Mouse (Mus musculus): Measurements from ENCODE around the gene Ttc26. TPM values are rescaled to one million over a fixed set of nuclear protein-coding genes. Genes with fewer than 3 reads are reported as not detected.
"Not testable (repeated sequence)": the region's sequence is repeated elsewhere in the genome, so short reads cannot be mapped to it uniquely, and the experiment has no call there.

Gene Ttc26
- polyA plus RNA-seq, 1 experiment from 2014 or later = 13.4 TPM

GRCm38 (mm10) chr6:38353811-38354722 lies 27.2 kb upstream of the Ttc26 start, which contains the start of gene Zc3hav1:
TSS of gene Zc3hav1 (minus strand) at chr6:38354603.
- H3K4me2 ChIP-seq (ENCODE audit: low read depth, severe bottlenecking) = peak within 1 kb of the TSS; percentile 58
- DNase-seq (ENCODE audit: low spot score) (peak; percentile 75), ATAC-seq (ENCODE audit: insufficient number of reproducible peaks, low FRiP score, low TSS enrichment, low read depth) (peak; percentile 54; the same call in 1 of the 2 replicates)
- no peaks in the 10 kb centered on the region for H3K36me3 ChIP-seq (ENCODE audit: control insufficient read depth, insufficient read depth, low read length)
- no peaks in the 10 kb centered on the region for H3K9me3 ChIP-seq (ENCODE audit: control insufficient read depth, low read length)
- peak within 1 kb of the TSS; percentile 22; the same call in 1 of the 2 replicates for H3K9ac ChIP-seq (ENCODE audit: low read length)
- no peaks in the 10 kb centered on the region for H3K4me1 ChIP-seq (ENCODE audit: control insufficient read depth, insufficient read depth, low read length)
- WGBS = under 1% methylated on average over 87 of the region's 87 CpGs
- no peak within 1 kb of the TSS for H3K27ac ChIP-seq (replicated peaks; ENCODE audit: low read depth, low read length)
- H3K27me3 ChIP-seq (ENCODE audit: control insufficient read depth, insufficient read depth, low read length) = peaks cover 51% of the 10 kb centered on the region
- peak within 1 kb of the TSS; percentile 47 for H3K4me3 ChIP-seq (ENCODE audit: low read depth, low read length)

- H3K27ac ChIP-seq (replicated peaks; ENCODE audit: low read depth, low read length) = no peak overlapping the region
- H3K4me3 ChIP-seq (ENCODE audit: low read depth, low read length) = peak overlapping the region; percentile 47
- peaks cover 51% of the 10 kb centered on the region for H3K27me3 ChIP-seq (ENCODE audit: control insufficient read depth, insufficient read depth, low read length)
- H3K9ac ChIP-seq (ENCODE audit: low read length) = no peak overlapping the region
- H3K9me3 ChIP-seq (ENCODE audit: control insufficient read depth, low read length) = no peaks in the 10 kb centered on the region
- 1% methylated on average over 20 of the region's 20 CpGs for WGBS
- no peaks in the 10 kb centered on the region for H3K4me1 ChIP-seq (ENCODE audit: control insufficient read depth, insufficient read depth, low read length)
- DNase-seq (ENCODE audit: low spot score) (no peak), ATAC-seq (ENCODE audit: insufficient number of reproducible peaks, low FRiP score, low TSS enrichment, low read depth) (no peak)
- H3K36me3 ChIP-seq (ENCODE audit: control insufficient read depth, insufficient read depth, low read length) = no peaks in the 10 kb centered on the region
- H3K4me2 ChIP-seq (ENCODE audit: low read depth, severe bottlenecking) = peak overlapping the region; percentile 58
Measured at GRCm38 (mm10) chr6:38354723-38355353, 26.4 kb upstream of the Ttc26 start.

- Histone ChIP-seq H3K27ac (replicated peaks; ENCODE audit: low read depth, low read length) (no peak overlapping the region), H3K4me3 (ENCODE audit: low read depth, low read length) (no peak overlapping the region), H3K9ac (ENCODE audit: low read length) (no peak overlapping the region), H3K4me2 (ENCODE audit: low read depth, severe bottlenecking) (no peak overlapping the region), H3K36me3 (ENCODE audit: control insufficient read depth, insufficient read depth, low read length) (no peaks in the 10 kb centered on the region), H3K4me1 (ENCODE audit: control insufficient read depth, insufficient read depth, low read length) (no peaks in the 10 kb centered on the region), H3K27me3 (ENCODE audit: control insufficient read depth, insufficient read depth, low read length) (peaks cover 51% of the 10 kb centered on the region), H3K9me3 (ENCODE audit: control insufficient read depth, low read length) (no peaks in the 10 kb centered on the region)
- no peak for ATAC-seq (ENCODE audit: insufficient number of reproducible peaks, low FRiP score, low TSS enrichment, low read depth)
- DNase-seq (ENCODE audit: low spot score) = no peak
- under 1% methylated on average over 8 of the region's 8 CpGs for WGBS
Measured at GRCm38 (mm10) chr6:38355354-38355823, 25.9 kb upstream of the Ttc26 start.

DNA sequence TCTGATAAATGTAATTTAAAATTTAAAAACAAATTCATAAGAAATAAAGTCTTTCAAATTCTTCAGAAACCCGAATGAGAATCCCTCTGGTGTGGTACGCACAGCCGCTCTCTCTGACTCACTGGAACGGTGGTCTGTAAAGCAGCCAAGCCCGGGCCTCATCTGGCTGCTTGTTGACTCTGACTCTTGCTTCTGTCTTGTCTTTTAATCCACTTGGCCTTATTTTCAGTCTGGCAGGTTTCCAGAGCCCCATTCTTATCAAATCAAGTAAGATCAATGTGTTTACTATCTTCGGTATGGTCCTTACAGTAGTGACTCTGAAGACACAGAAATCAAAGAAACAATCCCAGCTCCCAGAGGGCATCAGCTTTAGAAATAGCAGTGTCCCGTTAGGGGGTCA lies 25.4 kb upstream of the Ttc26 start:
- Histone ChIP-seq H3K27me3 (ENCODE audit: control insufficient read depth, insufficient read depth, low read length) (peaks cover 47% of the 10 kb centered on the region), H3K9me3 (ENCODE audit: control insufficient read depth, low read length) (no peaks in the 10 kb centered on the region), H3K4me1 (ENCODE audit: control insufficient read depth, insufficient read depth, low read length) (no peaks in the 10 kb centered on the region), H3K4me3 (ENCODE audit: low read depth, low read length) (no peak overlapping the region), H3K4me2 (ENCODE audit: low read depth, severe bottlenecking) (no peak overlapping the region), H3K9ac (ENCODE audit: low read length) (no peak overlapping the region), H3K27ac (replicated peaks; ENCODE audit: low read depth, low read length) (no peak overlapping the region), H3K36me3 (ENCODE audit: control insufficient read depth, insufficient read depth, low read length) (no peaks in the 10 kb centered on the region)
- no peak for DNase-seq (ENCODE audit: low spot score)
- WGBS = 13% methylated on average over 7 of the region's 7 CpGs
- ATAC-seq (ENCODE audit: insufficient number of reproducible peaks, low FRiP score, low TSS enrichment, low read depth) = no peak

DNA sequence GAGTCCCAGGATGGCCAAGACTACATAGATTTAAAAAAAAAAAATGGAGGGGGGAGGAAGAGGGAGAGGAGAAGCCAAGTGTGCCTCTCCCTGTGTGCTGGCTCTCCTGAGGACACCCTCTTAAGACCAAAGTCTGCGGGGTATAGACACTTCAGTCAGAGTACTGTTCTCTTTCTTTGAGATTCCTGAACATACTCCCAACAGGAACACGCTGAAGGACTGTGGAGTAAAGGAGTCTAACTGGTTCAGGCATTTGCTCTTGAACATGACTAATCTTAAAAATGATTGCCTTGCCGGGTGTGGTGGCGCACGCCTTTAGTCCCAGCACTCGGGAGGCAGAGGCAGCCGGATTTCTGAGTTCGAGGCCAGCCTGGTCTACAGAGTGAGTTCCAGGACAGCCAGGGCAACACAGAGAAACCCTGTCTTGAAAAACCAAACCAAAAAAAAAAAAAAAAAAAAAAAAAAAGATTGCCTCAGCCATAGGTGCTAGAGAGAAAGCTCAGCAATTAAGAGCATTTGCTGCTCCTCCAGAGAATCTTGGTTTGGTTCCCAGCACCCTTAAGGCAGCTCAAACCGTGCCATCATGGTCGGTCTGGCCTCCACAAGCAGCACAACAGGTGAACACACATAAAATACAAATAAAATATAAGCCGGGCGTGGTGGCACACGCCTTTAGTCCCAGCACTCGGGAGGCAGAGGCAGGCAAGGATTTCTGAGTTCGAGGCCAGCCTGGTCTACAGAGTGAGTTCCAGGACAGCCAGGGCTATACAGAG lies 24.4 kb upstream of the Ttc26 start:
- not testable (repeated sequence) for H3K9me3 ChIP-seq (ENCODE audit: control insufficient read depth, low read length); ATAC-seq (ENCODE audit: insufficient number of reproducible peaks, low FRiP score, low TSS enrichment, low read depth); H3K4me3 ChIP-seq (ENCODE audit: low read depth, low read length); H3K4me2 ChIP-seq (ENCODE audit: low read depth, severe bottlenecking); H3K4me1 ChIP-seq (ENCODE audit: control insufficient read depth, insufficient read depth, low read length); DNase-seq (ENCODE audit: low spot score); H3K36me3 ChIP-seq (ENCODE audit: control insufficient read depth, insufficient read depth, low read length); H3K27ac ChIP-seq (replicated peaks; ENCODE audit: low read depth, low read length); H3K9ac ChIP-seq (ENCODE audit: low read length)
- peaks cover 40% of the 10 kb centered on the region for H3K27me3 ChIP-seq (ENCODE audit: control insufficient read depth, insufficient read depth, low read length)
- WGBS = 83% methylated on average over 15 of the region's 15 CpGs

DNA sequence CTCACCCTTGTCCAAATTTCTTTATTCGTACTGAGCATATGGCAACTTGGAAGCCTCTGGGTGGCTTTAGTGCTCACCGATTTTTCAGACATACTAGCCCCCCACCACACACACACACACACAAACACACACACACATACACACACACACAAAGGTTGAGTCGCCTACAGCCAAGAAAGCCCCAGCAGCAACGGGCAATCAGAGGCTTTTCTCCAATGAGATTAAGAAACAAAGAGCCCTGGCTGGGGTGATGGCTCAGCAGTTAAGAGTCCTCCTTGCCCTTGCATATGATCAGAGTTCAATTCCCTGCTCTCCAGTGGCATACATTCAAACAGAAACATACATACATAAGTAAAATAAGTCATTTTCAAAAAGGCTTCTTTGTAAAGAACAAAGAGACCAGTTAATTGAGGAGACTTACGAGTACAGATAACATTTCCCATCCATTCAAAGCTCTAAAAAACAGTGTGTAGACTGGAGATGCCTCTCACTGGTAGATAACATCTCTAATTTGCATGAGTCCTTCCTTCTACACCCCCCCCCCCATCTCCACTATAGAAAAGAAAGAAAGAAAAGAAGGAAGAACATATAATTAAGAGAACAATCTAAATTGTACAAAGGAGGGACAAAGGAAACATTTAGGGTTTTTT lies 23.5 kb upstream of the Ttc26 start:
- H3K4me2 ChIP-seq (ENCODE audit: low read depth, severe bottlenecking) = no peak overlapping the region
- DNase-seq (ENCODE audit: low spot score) = no peak
- ATAC-seq (ENCODE audit: insufficient number of reproducible peaks, low FRiP score, low TSS enrichment, low read depth) = no peak

DNA sequence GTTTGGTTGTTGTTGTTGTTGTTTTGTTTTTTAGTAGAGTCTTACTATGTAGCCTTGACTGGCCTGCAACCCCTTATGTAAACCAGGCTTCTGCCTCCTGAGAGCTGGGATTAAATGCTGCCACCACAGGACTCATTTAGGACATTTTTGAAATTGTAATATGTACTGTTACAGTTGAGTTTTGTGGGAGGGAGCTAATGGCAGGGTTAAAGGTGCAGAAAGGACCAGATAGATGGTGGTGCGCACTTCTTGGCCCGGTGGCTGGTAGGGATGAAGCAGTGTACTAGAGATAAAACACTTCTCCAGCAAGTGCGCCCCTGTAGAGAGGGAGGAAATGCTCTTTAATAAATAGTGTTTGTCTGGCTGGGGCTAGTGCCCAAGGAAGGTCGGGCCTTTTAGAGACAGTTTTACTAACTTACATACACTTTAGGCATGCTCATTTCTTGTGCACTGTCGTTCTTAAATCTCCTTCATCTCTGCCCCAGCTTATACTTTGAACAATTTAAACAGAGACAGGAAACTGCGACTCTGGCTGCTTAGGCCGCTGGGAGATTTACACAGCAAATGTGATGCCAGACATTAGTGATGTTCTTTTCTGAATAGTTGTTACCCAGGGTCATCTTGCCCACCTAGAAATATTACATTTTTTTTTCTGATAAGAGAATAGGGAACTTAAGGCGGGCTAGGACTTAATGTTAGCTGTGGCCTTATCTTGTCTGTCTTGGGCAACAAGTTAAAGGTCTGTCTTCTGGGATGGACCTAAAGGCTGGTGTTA lies 22.8 kb upstream of the Ttc26 start:
- H3K27me3 ChIP-seq (ENCODE audit: control insufficient read depth, insufficient read depth, low read length) = peaks cover 30% of the 10 kb centered on the region
- H3K27ac ChIP-seq (replicated peaks; ENCODE audit: low read depth, low read length) = no peak overlapping the region
- WGBS = 69% methylated on average over 8 of the region's 8 CpGs
- H3K9me3 ChIP-seq (ENCODE audit: control insufficient read depth, low read length) = no peaks in the 10 kb centered on the region
- no peaks in the 10 kb centered on the region for H3K4me1 ChIP-seq (ENCODE audit: control insufficient read depth, insufficient read depth, low read length)
- H3K4me3 ChIP-seq (ENCODE audit: low read depth, low read length) = no peak overlapping the region
- H3K36me3 ChIP-seq (ENCODE audit: control insufficient read depth, insufficient read depth, low read length) = no peaks in the 10 kb centered on the region
- no peak overlapping the region for H3K9ac ChIP-seq (ENCODE audit: low read length)
- ATAC-seq (ENCODE audit: insufficient number of reproducible peaks, low FRiP score, low TSS enrichment, low read depth) = no peak
- DNase-seq (ENCODE audit: low spot score) = no peak
- no peak overlapping the region for H3K4me2 ChIP-seq (ENCODE audit: low read depth, severe bottlenecking)

More for the DNA sequence above, 23.5 kb upstream of the Ttc26 start:
- Histone ChIP-seq H3K27ac (replicated peaks; ENCODE audit: low read depth, low read length) (no peak overlapping the region), H3K36me3 (ENCODE audit: control insufficient read depth, insufficient read depth, low read length) (no peaks in the 10 kb centered on the region), H3K9me3 (ENCODE audit: control insufficient read depth, low read length) (no peaks in the 10 kb centered on the region), H3K4me1 (ENCODE audit: control insufficient read depth, insufficient read depth, low read length) (no peaks in the 10 kb centered on the region), H3K4me3 (ENCODE audit: low read depth, low read length) (no peak overlapping the region), H3K9ac (ENCODE audit: low read length) (no peak overlapping the region), H3K27me3 (ENCODE audit: control insufficient read depth, insufficient read depth, low read length) (peaks cover 35% of the 10 kb centered on the region)
- WGBS = 61% methylated on average over 5 of the region's 5 CpGs
